Mouse (Mus musculus) CH12.LX (cell line): ENCODE results near the gene Muc3.

Experiments
- CTCF ChIP-seq, 2 experiments: IDR thresholded peaks in 1 of 2; conservative IDR thresholded peaks in 1 of 2; 2 replicates each; pipeline ENCODE4 v1.5.1; 2011 to 2012; ENCODE audit warnings: low read depth in 2 of 2, low read length in 2 of 2, improper control_type of control experiment in 1 of 2, inconsistent platforms in 1 of 2, mild to moderate bottlenecking in 1 of 2, moderate library complexity in 1 of 2
- EP300 ChIP-seq: IDR thresholded peaks from 2 replicates; pipeline ENCODE4 v1.6.1; 2011; ENCODE audit warnings: low read length, improper control_type of control experiment
- ETS1 ChIP-seq: conservative IDR thresholded peaks from 2 replicates; pipeline ENCODE4 v1.6.1; 2012; ENCODE audit warnings: low read depth, mild to moderate bottlenecking, inconsistent platforms, low read length, improper control_type of control experiment, moderate library complexity
- JUND ChIP-seq: conservative IDR thresholded peaks from 2 replicates; pipeline ENCODE4 v1.6.1; 2011; ENCODE audit warnings: low read depth, low read length, improper control_type of control experiment
- NRF1 ChIP-seq: IDR thresholded peaks from 2 replicates; pipeline ENCODE4 v1.6.1; 2014; ENCODE audit warnings: low read depth, mild to moderate bottlenecking, inconsistent platforms, low read length, improper control_type of control experiment, moderate library complexity
- POLR2A ChIP-seq: IDR thresholded peaks from 2 replicates; pipeline ENCODE4 v1.6.1; 2011; ENCODE audit warnings: low read depth, mild to moderate bottlenecking, improper control_type of control experiment, low read length
- ZKSCAN1 ChIP-seq: IDR thresholded peaks from 2 replicates; pipeline ENCODE4 v1.6.1; 2012; ENCODE audit warnings: low read depth, inconsistent platforms, low read length, improper control_type of control experiment, borderline replicate concordance

GRCm38 (mm10) chr5:137173967-137174366 lies 24.8 kb upstream of the Muc3 start:
- TF ChIP-seq NRF1 = no peak
- no peak for TF ChIP-seq JUND
- no peak for TF ChIP-seq CTCF (conservative IDR thresholded peaks at IDR 0.05 in 1 of 2, IDR thresholded peaks at IDR 0.05 in 1 of 2; ENCODE audit: low read depth in 2 of 2, low read length in 2 of 2)
- TF ChIP-seq ETS1 = no peak
- no peak for TF ChIP-seq ZKSCAN1
- no peak for TF ChIP-seq POLR2A
- no peak for TF ChIP-seq EP300
